Mouse (Mus musculus): ENCODE data around the gene Lck. TPM values are rescaled to one million over a fixed set of nuclear protein-coding genes. Genes with fewer than 3 reads are reported as not detected.

Gene Lck
- total RNA-seq, 1 experiment from 2014 or later, result 27.1 TPM

- ATAC-seq (replicated peaks in 1 of 2; ENCODE audit: insufficient read depth in 1 of 2, low FRiP score in 2 of 2, low TSS enrichment in 1 of 2, low read depth in 1 of 2, poor library complexity in 2 of 2, severe bottlenecking in 2 of 2), result no peak
Measured at GRCm38 (mm10) chr4:129525889-129526288, 47.6 kb downstream of the Lck start.

GRCm38 (mm10) chr4:129525338-129525737 is 48.1 kb downstream of the Lck start:
- no peak for ATAC-seq (replicated peaks in 1 of 2; ENCODE audit: insufficient read depth in 1 of 2, low FRiP score in 2 of 2, low TSS enrichment in 1 of 2, low read depth in 1 of 2, poor library complexity in 2 of 2, severe bottlenecking in 2 of 2)

DNA sequence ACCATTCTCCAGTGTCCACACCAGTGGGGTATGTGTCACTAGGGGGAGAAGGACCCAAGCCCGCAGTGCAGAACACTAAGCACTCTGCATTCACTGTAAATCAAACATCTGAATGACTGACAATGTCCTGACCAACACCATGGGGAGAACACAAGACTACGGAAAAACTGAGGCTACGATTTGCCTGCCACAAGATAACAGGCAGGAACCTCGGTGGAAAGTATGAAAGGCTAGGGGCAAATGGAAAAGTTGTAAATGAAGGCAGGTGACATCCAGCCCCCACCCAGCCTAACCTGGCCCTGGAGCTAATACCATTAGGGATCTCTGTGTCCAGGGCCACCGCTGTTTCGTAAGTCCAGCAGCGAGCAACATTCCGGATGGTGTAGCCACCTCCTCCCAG is 54.9 kb downstream of the Lck start:
- no peak for ATAC-seq (replicated peaks in 1 of 2; ENCODE audit: insufficient read depth in 1 of 2, low FRiP score in 2 of 2, low TSS enrichment in 1 of 2, low read depth in 1 of 2, poor library complexity in 2 of 2, severe bottlenecking in 2 of 2)

DNA sequence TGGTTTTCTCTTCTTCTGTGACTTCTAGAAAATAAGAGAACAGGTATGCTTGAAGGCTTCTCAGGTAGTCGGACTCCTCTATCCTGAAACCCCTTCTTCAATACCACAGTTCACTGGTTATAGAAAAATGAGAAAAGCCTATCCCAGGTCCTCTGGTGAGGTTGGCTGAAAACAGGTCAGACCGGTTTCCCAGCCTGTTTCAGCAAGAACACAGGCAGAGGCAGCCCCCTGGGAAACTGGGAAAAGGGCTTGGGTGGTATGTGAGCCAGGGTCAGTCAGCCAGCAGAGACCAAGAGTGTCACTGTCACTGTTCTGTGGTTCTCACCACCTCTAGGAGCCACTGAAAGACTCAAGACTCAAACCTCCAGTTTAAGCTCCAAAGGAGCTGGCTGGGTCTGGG is 56.5 kb downstream of the Lck start:
- no peak for ATAC-seq (replicated peaks in 1 of 2; ENCODE audit: insufficient read depth in 1 of 2, low FRiP score in 2 of 2, low TSS enrichment in 1 of 2, low read depth in 1 of 2, poor library complexity in 2 of 2, severe bottlenecking in 2 of 2)

- ATAC-seq (replicated peaks in 1 of 2; ENCODE audit: insufficient read depth in 1 of 2, low FRiP score in 2 of 2, low TSS enrichment in 1 of 2, low read depth in 1 of 2, poor library complexity in 2 of 2, severe bottlenecking in 2 of 2), result peak; percentile 34 to 55; a peak in 2 of 4 replicates
Measured at GRCm38 (mm10) chr4:129514300-129514898, 59.0 kb downstream of the Lck start.

DNA sequence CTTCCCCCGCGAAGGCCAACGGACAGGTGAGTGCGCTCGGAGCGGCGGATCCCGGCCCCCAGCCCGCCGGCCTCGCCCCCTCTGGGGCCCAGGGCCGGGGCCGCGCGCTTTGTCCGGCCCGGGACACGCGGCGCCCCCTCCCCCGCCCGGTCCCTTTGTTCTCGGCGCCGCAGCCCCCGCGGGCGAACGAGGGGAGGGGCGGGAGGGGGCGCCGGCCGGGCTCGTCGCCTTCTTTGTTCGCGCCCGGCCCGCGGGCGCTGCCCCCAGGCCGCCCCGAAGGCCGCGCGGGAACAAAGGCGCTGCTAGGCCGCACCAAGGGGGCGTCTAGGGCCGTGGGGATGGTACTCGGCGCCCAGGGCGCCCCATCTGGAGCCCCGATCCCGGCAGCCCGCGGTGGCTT is 59.5 kb downstream of the Lck start:
- ATAC-seq (replicated peaks in 1 of 2; ENCODE audit: insufficient read depth in 1 of 2, low FRiP score in 2 of 2, low TSS enrichment in 1 of 2, low read depth in 1 of 2, poor library complexity in 2 of 2, severe bottlenecking in 2 of 2), result no peak

DNA sequence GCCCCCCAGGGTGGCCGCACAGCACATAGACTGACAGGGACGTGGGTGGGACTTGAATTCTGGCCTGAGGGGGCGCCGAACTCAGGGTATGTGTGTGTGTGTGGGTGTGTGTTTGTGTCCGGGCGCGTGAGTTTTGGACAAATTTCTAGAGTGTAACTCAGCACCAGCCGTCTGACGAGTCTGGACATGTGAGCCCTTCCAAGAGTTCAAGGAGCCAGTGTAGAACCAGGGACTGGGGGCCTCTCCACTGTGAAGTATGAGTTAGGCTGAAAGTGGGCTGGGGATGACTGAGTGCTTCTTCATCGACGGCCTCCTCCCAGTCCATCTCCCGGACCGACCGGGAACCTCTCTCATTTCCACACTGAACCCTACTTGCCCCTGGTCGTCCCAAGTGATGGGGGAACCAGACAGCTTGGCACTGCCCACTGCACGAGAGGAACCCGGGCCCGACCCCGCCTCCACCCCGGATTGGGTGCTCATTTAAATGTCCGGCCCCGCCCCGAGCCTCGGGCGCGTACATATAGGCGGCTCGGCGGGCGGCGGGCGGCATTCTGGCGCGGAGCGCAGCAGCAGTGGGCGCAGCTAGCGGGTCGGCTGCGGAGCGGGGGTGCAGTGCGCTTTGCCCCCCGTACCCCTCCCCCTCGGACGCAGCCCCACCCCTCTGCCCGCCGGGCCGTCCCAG is 60.2 kb downstream of the Lck start, which contains the start of gene Marcksl1:
Marcksl1 (plus strand) TSS at position 496 of the 682 bp plus-strand sequence.
- peak; percentile 75 for ATAC-seq (replicated peaks in 1 of 2; ENCODE audit: insufficient read depth in 1 of 2, low FRiP score in 2 of 2, low TSS enrichment in 1 of 2, low read depth in 1 of 2, poor library complexity in 2 of 2, severe bottlenecking in 2 of 2)

- no peak for ATAC-seq (replicated peaks in 1 of 2; ENCODE audit: insufficient read depth in 1 of 2, low FRiP score in 2 of 2, low TSS enrichment in 1 of 2, low read depth in 1 of 2, poor library complexity in 2 of 2, severe bottlenecking in 2 of 2)
Measured at GRCm38 (mm10) chr4:129511413-129512096, 61.9 kb downstream of the Lck start.

- no peak for ATAC-seq (replicated peaks in 1 of 2; ENCODE audit: insufficient read depth in 1 of 2, low FRiP score in 2 of 2, low TSS enrichment in 1 of 2, low read depth in 1 of 2, poor library complexity in 2 of 2, severe bottlenecking in 2 of 2)
Measured at GRCm38 (mm10) chr4:129510723-129511412, 62.6 kb downstream of the Lck start.

DNA sequence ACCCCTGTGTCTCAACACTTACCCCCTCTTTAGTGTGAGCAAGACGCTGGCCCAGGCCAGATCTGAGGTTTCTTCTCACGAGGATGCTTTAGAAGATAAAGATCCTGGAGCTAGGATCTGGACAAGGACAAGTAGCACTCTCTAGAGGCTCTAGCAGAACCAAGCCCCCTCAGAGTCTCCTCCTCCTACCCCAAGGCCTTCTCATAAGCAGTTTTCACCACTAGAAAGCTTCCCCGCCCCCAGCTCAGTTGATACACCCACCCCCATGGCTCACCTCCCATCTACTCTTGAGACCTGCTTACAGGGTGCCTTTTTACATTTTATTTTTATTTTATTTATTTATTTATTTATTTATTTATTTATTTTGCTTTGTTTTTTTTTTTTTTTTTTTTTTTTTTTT is 63.8 kb downstream of the Lck start:
- no peak for ATAC-seq (replicated peaks in 1 of 2; ENCODE audit: insufficient read depth in 1 of 2, low FRiP score in 2 of 2, low TSS enrichment in 1 of 2, low read depth in 1 of 2, poor library complexity in 2 of 2, severe bottlenecking in 2 of 2)

DNA sequence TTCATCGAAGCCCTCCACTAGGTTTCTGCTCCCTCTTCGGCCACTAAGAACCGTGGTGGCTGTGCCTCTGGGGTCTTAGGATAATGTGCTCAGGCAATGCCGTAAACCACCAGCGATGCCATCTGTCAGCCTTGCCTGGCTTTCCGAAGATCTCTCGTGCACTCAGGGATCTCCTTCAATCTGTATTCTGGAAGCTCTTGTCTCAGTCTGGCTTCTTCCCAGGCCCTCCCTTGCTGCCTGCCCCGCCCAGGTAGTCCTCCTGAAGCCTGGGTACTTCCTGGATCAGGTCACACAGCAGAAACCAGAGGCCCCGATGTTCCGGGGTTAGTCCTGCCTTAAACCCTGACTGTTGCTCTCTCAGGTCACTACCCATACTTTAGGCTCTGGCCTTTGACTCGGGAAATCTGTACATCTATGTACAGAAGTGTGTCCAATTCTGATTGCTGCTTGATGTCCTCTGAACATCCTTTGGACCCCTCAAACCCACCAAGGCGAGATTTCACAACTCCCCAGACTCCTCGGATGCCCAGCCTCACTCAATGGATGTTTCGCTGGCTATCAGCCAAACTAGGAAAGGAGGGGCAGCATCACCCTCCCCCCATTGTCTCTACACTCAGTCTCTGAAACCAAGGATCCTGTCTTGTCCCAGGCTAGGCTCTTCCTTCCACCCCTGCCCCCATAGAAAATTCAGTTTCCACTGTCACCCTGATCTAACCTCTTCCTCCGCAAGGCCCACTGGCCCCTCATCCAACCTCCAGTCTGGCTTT is 64.4 kb downstream of the Lck start:
- ATAC-seq (replicated peaks in 1 of 2; ENCODE audit: insufficient read depth in 1 of 2, low FRiP score in 2 of 2, low TSS enrichment in 1 of 2, low read depth in 1 of 2, poor library complexity in 2 of 2, severe bottlenecking in 2 of 2), result no peak

GRCm38 (mm10) chr4:129508237-129508515 is 65.3 kb downstream of the Lck start:
- no peak for ATAC-seq (replicated peaks in 1 of 2; ENCODE audit: insufficient read depth in 1 of 2, low FRiP score in 2 of 2, low TSS enrichment in 1 of 2, low read depth in 1 of 2, poor library complexity in 2 of 2, severe bottlenecking in 2 of 2)

DNA sequence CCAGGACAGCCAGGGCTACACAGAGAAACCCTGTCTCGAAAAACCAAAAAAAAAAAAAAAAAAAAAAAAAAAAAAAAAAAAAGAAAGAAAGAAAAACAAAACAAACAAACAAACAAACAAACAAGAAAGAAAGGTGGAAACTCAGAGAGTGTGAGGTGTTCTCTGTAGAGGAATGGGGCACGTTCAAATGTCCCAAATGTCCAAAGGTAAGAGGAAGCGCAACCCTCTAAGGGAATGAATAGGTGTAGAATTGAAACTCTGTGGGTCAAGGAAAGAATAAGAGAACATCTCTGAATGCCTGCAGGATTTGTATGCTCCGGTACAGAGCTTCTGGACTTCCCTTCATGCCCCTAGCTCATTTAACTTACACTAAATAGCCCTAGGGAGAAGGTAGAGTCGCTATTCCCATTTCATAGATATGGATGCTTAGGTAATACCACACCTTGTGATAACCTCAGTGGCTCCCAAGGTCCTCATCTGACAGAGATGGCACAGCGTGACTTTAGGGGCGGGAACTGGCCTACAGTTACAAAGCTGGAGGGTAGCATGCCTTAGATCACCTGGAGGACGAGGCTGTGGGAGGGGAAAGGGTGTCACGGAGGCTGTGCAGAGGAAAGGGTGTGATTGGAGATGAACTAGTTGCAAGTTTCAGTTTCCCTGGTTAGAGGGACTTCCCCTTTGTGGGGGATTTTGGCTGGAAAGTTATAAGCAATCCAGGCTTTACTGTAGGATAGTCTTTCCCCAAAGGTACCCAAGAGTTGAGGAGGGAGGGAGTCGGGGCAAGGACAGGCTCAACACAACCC is 65.8 kb downstream of the Lck start:
- no peak for ATAC-seq (replicated peaks in 1 of 2; ENCODE audit: insufficient read depth in 1 of 2, low FRiP score in 2 of 2, low TSS enrichment in 1 of 2, low read depth in 1 of 2, poor library complexity in 2 of 2, severe bottlenecking in 2 of 2)

DNA sequence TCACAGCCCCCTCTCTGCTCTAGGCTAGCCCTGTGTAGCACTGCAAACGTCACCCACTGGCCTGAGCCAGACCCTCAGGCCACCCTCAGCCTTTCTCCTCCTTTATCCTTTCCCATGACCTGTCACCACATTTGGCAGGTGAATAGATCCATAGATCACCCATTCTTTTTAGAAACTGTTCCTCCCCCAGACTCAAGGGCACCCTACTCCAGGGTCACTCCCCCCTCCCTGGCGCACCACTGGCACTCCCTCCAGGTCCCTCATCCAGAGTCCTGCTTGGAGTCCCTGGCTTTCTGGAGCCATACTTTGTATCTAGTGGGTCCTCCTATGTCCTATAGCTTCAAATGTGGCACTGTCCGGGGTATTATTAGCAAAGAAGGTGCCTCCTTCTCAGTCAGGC is 67.9 kb downstream of the Lck start:
- ATAC-seq (replicated peaks in 1 of 2; ENCODE audit: insufficient read depth in 1 of 2, low FRiP score in 2 of 2, low TSS enrichment in 1 of 2, low read depth in 1 of 2, poor library complexity in 2 of 2, severe bottlenecking in 2 of 2), result no peak

GRCm38 (mm10) chr4:129502901-129503444 is 70.5 kb downstream of the Lck start:
- no peak for ATAC-seq (replicated peaks in 1 of 2; ENCODE audit: insufficient read depth in 1 of 2, low FRiP score in 2 of 2, low TSS enrichment in 1 of 2, low read depth in 1 of 2, poor library complexity in 2 of 2, severe bottlenecking in 2 of 2)

GRCm38 (mm10) chr4:129502327-129502888 is 71.0 kb downstream of the Lck start:
- no peak for ATAC-seq (replicated peaks in 1 of 2; ENCODE audit: insufficient read depth in 1 of 2, low FRiP score in 2 of 2, low TSS enrichment in 1 of 2, low read depth in 1 of 2, poor library complexity in 2 of 2, severe bottlenecking in 2 of 2)

All from hematopoietic stem cell, adult 5-6 weeks (primary cell).